Comparison of ENCODE assay signal across 15 mouse cellular contexts in the genomic region with DNA sequence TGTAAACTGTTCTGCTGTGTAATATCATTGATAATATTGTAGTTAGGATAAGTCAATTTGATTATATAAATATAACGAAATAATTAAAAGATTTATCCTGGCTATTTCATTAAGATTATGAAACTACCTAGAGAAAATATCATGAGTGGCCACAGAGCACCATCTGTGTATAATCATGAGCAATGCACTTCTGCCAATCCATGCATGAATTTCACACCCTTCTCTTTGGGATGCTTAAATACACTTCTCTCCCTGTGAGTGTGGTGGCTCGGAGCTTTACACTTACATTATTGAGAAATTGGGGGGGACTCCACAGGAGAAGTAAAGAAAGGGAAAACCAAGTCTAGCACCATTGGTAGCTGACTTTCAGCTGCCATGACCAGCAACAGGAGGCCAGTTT.
"Had no signal": no experiment of that assay in that cellular context is flagged by ENCODE, and none has a peak within 500 bp of the region (broad histone marks: within the 10 kb centered on the region; RNA-seq: fewer than 3 reads in every experiment).

No protein-coding gene starts in this region.

- H3K9me3 ChIP-seq: limb, embryonic 15.5 days; liver, embryonic 13.5 days; lung, embryonic 15.5 days; megakaryocyte, embryonic 14.5 days; midbrain, embryonic 12.5 days; neural tube, embryonic 15.5 days had no signal

- H3K27ac ChIP-seq: limb, embryonic 15.5 days; liver, embryonic 13.5 days; lung, embryonic 15.5 days; macrophage; midbrain, embryonic 12.5 days; neural tube, embryonic 15.5 days; stomach, postnatal 0 days had no signal

- H3K27me3 ChIP-seq: limb, embryonic 15.5 days; liver, embryonic 13.5 days; lung, embryonic 15.5 days; megakaryocyte, embryonic 14.5 days; midbrain, embryonic 12.5 days; neural tube, embryonic 15.5 days had no signal

- H3K4me2 ChIP-seq: limb, embryonic 15.5 days; liver, embryonic 13.5 days; lung, embryonic 15.5 days; midbrain, embryonic 12.5 days; neural tube, embryonic 15.5 days had no signal

- H3K4me1 ChIP-seq: limb, embryonic 15.5 days; liver, embryonic 13.5 days; midbrain, embryonic 12.5 days had no signal

- DNase-seq: kidney, postnatal 10 days; kidney, postnatal 4 days; liver, embryonic 13.5 days; liver, postnatal 0 days; lung, postnatal 14 days; right cerebral cortex, adult 18-20 months; right cerebral cortex, postnatal 25 days had no signal

- H3K4me3 ChIP-seq: limb, embryonic 15.5 days; liver, embryonic 13.5 days; lung, embryonic 15.5 days; megakaryocyte, embryonic 14.5 days; midbrain, embryonic 12.5 days; myocyte; neural tube, embryonic 15.5 days had no signal

- ATAC-seq: liver, postnatal 0 days had no signal

- H3K36me3 ChIP-seq: limb, embryonic 15.5 days; liver, embryonic 13.5 days; lung, embryonic 15.5 days; midbrain, embryonic 12.5 days; neural tube, embryonic 15.5 days had no signal

- H3K9ac ChIP-seq: limb, embryonic 15.5 days; liver, embryonic 13.5 days; liver, postnatal 0 days; lung, embryonic 15.5 days; midbrain, embryonic 12.5 days; neural tube, embryonic 15.5 days had no signal
